Comparison of ENCODE assay signal across 10 mouse cellular contexts in the genomic region with DNA sequence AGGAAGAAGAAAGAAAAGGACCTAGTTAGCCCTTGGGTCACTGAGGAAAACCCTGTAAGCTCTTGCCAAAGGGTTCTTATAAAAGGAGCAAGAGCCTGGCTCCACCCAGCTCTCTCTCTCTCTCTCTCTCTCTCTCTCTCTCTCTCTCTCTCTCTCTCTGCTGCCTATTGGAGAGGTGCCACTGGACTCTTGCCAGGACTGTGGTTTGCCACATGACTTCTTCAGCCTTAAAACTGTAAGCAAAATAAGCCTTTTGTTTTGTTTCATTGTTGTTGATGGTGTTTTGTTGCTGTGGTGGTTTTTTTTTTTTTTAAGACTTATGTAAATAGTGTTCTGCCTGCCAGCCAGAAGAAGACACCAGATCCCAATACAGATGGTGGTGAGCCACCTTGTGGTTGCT. TPM values are rescaled to one million over a fixed set of nuclear protein-coding genes. Genes with fewer than 3 reads are reported as not detected.
DNase-seq lines count a peak whose midpoint lies in the region; ATAC-seq lines count a peak whose summit lies in the region.
"Had no signal": no experiment of that assay in that cellular context is flagged by ENCODE, and none has a peak within 500 bp of the region (broad histone marks: within the 10 kb centered on the region; RNA-seq: fewer than 3 reads in every experiment).

No protein-coding gene starts in this region.

- H3K4me3 ChIP-seq in midbrain, embryonic 11.5 days (ENCODE audit: low read depth, low read length), result no peak overlapping the region
- H3K4me3 ChIP-seq: heart, embryonic 15.5 days had no signal

- no peaks in the 10 kb centered on the region for H3K27me3 ChIP-seq in midbrain, embryonic 11.5 days (ENCODE audit: control insufficient read depth, insufficient read depth, low read length)
- H3K27me3 ChIP-seq: heart, embryonic 15.5 days had no signal

- no peak overlapping the region for H3K27ac ChIP-seq in midbrain, embryonic 11.5 days (ENCODE audit: low read depth, low read length)
- H3K27ac ChIP-seq: heart, embryonic 15.5 days had no signal

- ATAC-seq in midbrain, embryonic 11.5 days (ENCODE audit: low FRiP score), result no peak

- H3K4me1 ChIP-seq in midbrain, embryonic 11.5 days (ENCODE audit: control insufficient read depth, insufficient read depth, low read length), result no peaks in the 10 kb centered on the region
- H3K4me1 ChIP-seq: heart, embryonic 15.5 days had no signal

- no peaks in the 10 kb centered on the region for H3K9me3 ChIP-seq in midbrain, embryonic 11.5 days (ENCODE audit: control insufficient read depth, low read length)
- H3K9me3 ChIP-seq: heart, embryonic 15.5 days had no signal

- no peak overlapping the region for H3K4me2 ChIP-seq in midbrain, embryonic 11.5 days
- H3K4me2 ChIP-seq: heart, embryonic 15.5 days had no signal

- peak; percentile 35 to 67 for DNase-seq in heart, postnatal 14 days
- DNase-seq in heart, adult 8-10 months (ENCODE audit: low spot score), result no peak
- peak; percentile 62 for DNase-seq in 3134 (ENCODE audit: extremely low read depth, insufficient read length, low spot score)
- peak; percentile 56 for DNase-seq in MEL-GATA-1-ER (ENCODE audit: extremely low read depth, low read depth)
- peak; percentile 81 for DNase-seq in kidney, postnatal 25 days
- no peak for DNase-seq in B cell, adult 2 months
- DNase-seq in midbrain, embryonic 11.5 days (ENCODE audit: low spot score, missing footprints), result no peak
- DNase-seq in frontal cortex, adult 2 months (ENCODE audit: extremely low spot score in 1 of 2, low spot score in 1 of 2), result no peak

- H3K36me3 ChIP-seq in midbrain, embryonic 11.5 days (ENCODE audit: control insufficient read depth, insufficient read depth, low read length), result no peaks in the 10 kb centered on the region
- H3K36me3 ChIP-seq: heart, embryonic 15.5 days had no signal

- intact Hi-C loops in heart, postnatal 14 days (cut with DNase I), result no loop called here

- no peak overlapping the region for H3K9ac ChIP-seq in midbrain, embryonic 11.5 days (ENCODE audit: low read length)
- H3K9ac ChIP-seq: heart, embryonic 15.5 days had no signal

RNA-seq across cellular contexts. Expression of gene Atp6v0d1, which starts 7.6 kb away (rescaled TPM):
- 10 to 100 TPM; 57.2 to 57.8 TPM for total RNA-seq in heart, postnatal 14 days (2021)
- total RNA-seq in heart, adult 8-10 months (2022), result 10 to 100 TPM; 41.6 to 53.8 (median 51.7) TPM
- 121 and 129 TPM in 2 replicates for polyA plus RNA-seq in midbrain, embryonic 11.5 days (2014; fragmentation: Nextera tagmentation; extraction: Ambion mirVana)
- polyA plus RNA-seq in frontal cortex, adult 2 months (2012; rRNA removed), result 334 and 339 TPM in 2 replicates

RNA-seq across cellular contexts. Expression of gene Ripor1, which starts 31.6 kb away (rescaled TPM):
- total RNA-seq in heart, postnatal 14 days (2021), result 10 to 100 TPM; 46.0 to 49.0 TPM
- total RNA-seq in heart, adult 8-10 months (2022), result 10 to 100 TPM; 45.5 to 50.0 (median 47.4) TPM
- polyA plus RNA-seq in midbrain, embryonic 11.5 days (2014; fragmentation: Nextera tagmentation; extraction: Ambion mirVana), result 10.5 and 12.9 TPM in 2 replicates
- polyA plus RNA-seq in frontal cortex, adult 2 months (2012; rRNA removed), result 52.0 and 52.1 TPM in 2 replicates

RNA-seq across cellular contexts. Expression of gene Hsd11b2, which starts 54.9 kb away (rescaled TPM):
- total RNA-seq in heart, postnatal 14 days (2021), result 1 to 10 TPM in 1 of 2 experiments, under 1 TPM in 1; 0.53 to 1.0 TPM
- total RNA-seq in heart, adult 8-10 months (2022), result under 1 TPM in 1 of 4 experiments, not detected in 3; 0.22 TPM
- polyA plus RNA-seq in midbrain, embryonic 11.5 days (2014; fragmentation: Nextera tagmentation; extraction: Ambion mirVana), result 19.8 and 24.3 TPM in 2 replicates
- polyA plus RNA-seq in frontal cortex, adult 2 months (2012; rRNA removed), result 0.21 and 0.22 TPM in 2 replicates
- total RNA-seq: left cerebral cortex, adult 8-10 months had no signal

Comparison
In these comparisons a context has a peak if more than half of its experiments do, and no peak if none do; other contexts are left out.
1. DNase-seq: peak in heart, postnatal 14 days (2 of 2), 3134 (single experiment), MEL-GATA-1-ER (single experiment) and kidney, postnatal 25 days (2 of 2); none in heart, adult 8-10 months (single experiment), B cell, adult 2 months (0 of 2), midbrain, embryonic 11.5 days (single experiment) and frontal cortex, adult 2 months (0 of 2).